Mouse (Mus musculus): ENCODE measurements at regions not wholly inside any gene's neighbourhood (a gene's known extent, or its start where the extent isn't known, plus 50 kb on each side); places are given as distances from the start of the nearest gene placed in this dataset.

GRCm38 (mm10) chr15:27328441-27328840, 138.0 kb upstream of the Ank start:
- 84% methylated on average over 2 of the region's 2 CpGs for WGBS
- no peak for DNase-seq (ENCODE audit: low spot score)
- H3K4me2 ChIP-seq (ENCODE audit: low read depth, low read length) = no peak overlapping the region

GRCm38 (mm10) chr15:27340070-27340469, 126.4 kb upstream of the Ank start:
- DNase-seq (ENCODE audit: low spot score) (no peak), ATAC-seq (replicated peaks; ENCODE audit: insufficient number of reproducible peaks, low FRiP score, low TSS enrichment, low read depth) (no peak)
- Histone ChIP-seq H3K27me3 (ENCODE audit: control insufficient read depth, insufficient read depth, low read length) (no peaks in the 10 kb centered on the region), H3K27ac (replicated peaks; ENCODE audit: low read depth, low read length) (no peak overlapping the region), H3K4me3 (ENCODE audit: low read depth, low read length) (no peak overlapping the region), H3K9ac (replicated peaks; ENCODE audit: low read length) (no peak overlapping the region), H3K9me3 (replicated peaks; ENCODE audit: control insufficient read depth, low read length) (no peaks in the 10 kb centered on the region), H3K4me2 (ENCODE audit: low read depth, low read length) (no peak overlapping the region), H3K4me1 (ENCODE audit: control insufficient read depth, insufficient read depth, low read length) (no peaks in the 10 kb centered on the region), H3K36me3 (replicated peaks; ENCODE audit: control insufficient read depth, insufficient read depth, low read depth, low read length) (no peaks in the 10 kb centered on the region)
- WGBS = 63% methylated on average over 4 of the region's 4 CpGs

More at GRCm38 (mm10) chr15:27328441-27328840, 138.0 kb upstream of the Ank start:
- no peaks in the 10 kb centered on the region for H3K9me3 ChIP-seq (replicated peaks; ENCODE audit: control insufficient read depth, low read length)
- H3K36me3 ChIP-seq (replicated peaks; ENCODE audit: control insufficient read depth, insufficient read depth, low read depth, low read length) = no peaks in the 10 kb centered on the region
- no peak overlapping the region for H3K27ac ChIP-seq (replicated peaks; ENCODE audit: low read depth, low read length)
- no peaks in the 10 kb centered on the region for H3K4me1 ChIP-seq (ENCODE audit: control insufficient read depth, insufficient read depth, low read length)
- ATAC-seq (replicated peaks; ENCODE audit: insufficient number of reproducible peaks, low FRiP score, low TSS enrichment, low read depth) = no peak
- no peak overlapping the region for H3K9ac ChIP-seq (replicated peaks; ENCODE audit: low read length)
- no peaks in the 10 kb centered on the region for H3K27me3 ChIP-seq (ENCODE audit: control insufficient read depth, insufficient read depth, low read length)
- H3K4me3 ChIP-seq (ENCODE audit: low read depth, low read length) = no peak overlapping the region

- H3K4me1 ChIP-seq (ENCODE audit: control insufficient read depth, insufficient read depth, low read length) = no peaks in the 10 kb centered on the region
- H3K9ac ChIP-seq (replicated peaks; ENCODE audit: low read length) = no peak overlapping the region
- no peak for ATAC-seq (replicated peaks; ENCODE audit: insufficient number of reproducible peaks, low FRiP score, low TSS enrichment, low read depth)
These were observed 124.9 kb upstream of the Ank start for GRCm38 (mm10) chr15:27341518-27341976.

DNA sequence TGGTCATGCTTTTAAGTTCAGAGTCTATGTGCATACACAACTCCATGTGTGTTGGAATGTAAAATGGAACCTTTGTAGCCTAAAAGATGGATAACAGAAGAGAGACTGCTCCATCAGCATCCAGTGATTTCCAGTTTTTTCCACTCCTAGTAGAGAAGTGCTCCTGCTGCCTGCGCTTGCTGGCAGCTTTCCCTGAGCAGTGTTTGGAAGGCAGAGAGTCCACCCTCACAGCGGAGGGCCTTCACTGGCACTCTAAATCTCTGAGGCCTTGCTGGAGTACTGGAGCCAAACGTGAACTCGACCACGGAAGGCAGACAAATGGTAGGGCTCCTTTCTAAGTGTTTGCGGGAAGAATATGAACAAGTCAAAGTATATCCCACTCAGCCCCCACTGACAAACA, 108.0 kb upstream of the Ank start:
- H3K27me3 ChIP-seq (ENCODE audit: control insufficient read depth, insufficient read depth, low read length) = no peaks in the 10 kb centered on the region
- ATAC-seq (replicated peaks; ENCODE audit: insufficient number of reproducible peaks, low FRiP score, low TSS enrichment, low read depth) = no peak
- H3K4me2 ChIP-seq (ENCODE audit: low read depth, low read length) = no peak overlapping the region
- no peak overlapping the region for H3K4me3 ChIP-seq (ENCODE audit: low read depth, low read length)
- H3K27ac ChIP-seq (replicated peaks; ENCODE audit: low read depth, low read length) = no peak overlapping the region
- H3K9ac ChIP-seq (replicated peaks; ENCODE audit: low read length) = no peak overlapping the region
- no peaks in the 10 kb centered on the region for H3K9me3 ChIP-seq (replicated peaks; ENCODE audit: control insufficient read depth, low read length)
- 87% methylated on average over 6 of the region's 6 CpGs for WGBS
- no peaks in the 10 kb centered on the region for H3K36me3 ChIP-seq (replicated peaks; ENCODE audit: control insufficient read depth, insufficient read depth, low read depth, low read length)
- DNase-seq (ENCODE audit: low spot score) = no peak
- H3K4me1 ChIP-seq (ENCODE audit: control insufficient read depth, insufficient read depth, low read length) = no peaks in the 10 kb centered on the region

More at GRCm38 (mm10) chr15:27341518-27341976, 124.9 kb upstream of the Ank start:
- H3K9me3 ChIP-seq (replicated peaks; ENCODE audit: control insufficient read depth, low read length) = no peaks in the 10 kb centered on the region
- H3K27me3 ChIP-seq (ENCODE audit: control insufficient read depth, insufficient read depth, low read length) = no peaks in the 10 kb centered on the region
- 72% methylated on average over 5 of the region's 5 CpGs for WGBS
- H3K4me3 ChIP-seq (ENCODE audit: low read depth, low read length) = no peak overlapping the region
- DNase-seq (ENCODE audit: low spot score) = no peak
- no peak overlapping the region for H3K4me2 ChIP-seq (ENCODE audit: low read depth, low read length)
- no peak overlapping the region for H3K27ac ChIP-seq (replicated peaks; ENCODE audit: low read depth, low read length)
- H3K36me3 ChIP-seq (replicated peaks; ENCODE audit: control insufficient read depth, insufficient read depth, low read depth, low read length) = no peaks in the 10 kb centered on the region

DNA sequence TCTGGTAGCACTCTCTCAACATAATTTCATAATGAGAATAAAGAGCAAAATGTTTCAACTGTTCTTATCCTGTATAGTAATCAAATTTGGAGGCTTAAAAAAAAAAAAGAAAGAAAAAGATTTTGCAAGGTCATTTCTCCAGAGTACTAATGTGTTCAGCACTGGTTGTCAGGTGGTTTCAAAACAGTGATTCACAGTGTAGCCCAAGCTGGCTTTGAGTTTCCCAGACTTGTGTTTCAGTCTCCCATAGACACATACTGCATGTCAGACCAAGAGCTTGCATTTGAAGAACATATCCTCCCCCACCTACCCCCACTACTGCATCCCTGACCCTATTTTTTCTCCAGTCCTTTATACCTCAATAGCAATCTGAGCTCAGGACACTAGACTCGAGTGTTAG, 107.2 kb upstream of the Ank start:
- Histone ChIP-seq H3K9me3 (replicated peaks; ENCODE audit: control insufficient read depth, low read length) (no peaks in the 10 kb centered on the region), H3K27ac (replicated peaks; ENCODE audit: low read depth, low read length) (no peak overlapping the region), H3K36me3 (replicated peaks; ENCODE audit: control insufficient read depth, insufficient read depth, low read depth, low read length) (no peaks in the 10 kb centered on the region), H3K4me2 (ENCODE audit: low read depth, low read length) (no peak overlapping the region), H3K4me1 (ENCODE audit: control insufficient read depth, insufficient read depth, low read length) (no peaks in the 10 kb centered on the region), H3K4me3 (ENCODE audit: low read depth, low read length) (no peak overlapping the region), H3K27me3 (ENCODE audit: control insufficient read depth, insufficient read depth, low read length) (no peaks in the 10 kb centered on the region), H3K9ac (replicated peaks; ENCODE audit: low read length) (no peak overlapping the region)
- ATAC-seq (replicated peaks; ENCODE audit: insufficient number of reproducible peaks, low FRiP score, low TSS enrichment, low read depth) (no peak), DNase-seq (ENCODE audit: low spot score) (no peak)
- 78% methylated on average over 1 of the region's 1 CpGs for whole genome bisulfite sequencing

DNA sequence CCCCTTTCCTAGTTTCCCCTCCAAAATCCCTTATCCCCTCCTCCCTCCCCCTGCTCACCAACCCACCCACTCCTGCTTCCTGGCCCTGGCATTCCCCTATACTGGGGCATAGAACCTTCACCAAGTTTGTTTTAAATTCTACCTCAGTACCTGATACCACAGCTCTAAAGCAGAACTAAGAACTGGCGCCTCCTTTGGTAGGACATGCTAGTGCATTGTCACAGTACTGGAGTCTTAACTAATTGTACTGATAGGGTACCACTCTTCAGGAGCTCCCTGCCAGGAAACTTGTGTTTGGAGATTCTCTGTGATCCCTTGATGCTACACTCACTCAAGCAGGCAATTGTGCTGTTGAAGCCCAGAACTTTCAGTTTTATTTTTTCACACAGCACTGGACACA, 92.0 kb upstream of the Ank start:
- Histone ChIP-seq H3K9ac (replicated peaks; ENCODE audit: low read length) (no peak overlapping the region), H3K27ac (replicated peaks; ENCODE audit: low read depth, low read length) (no peak overlapping the region), H3K36me3 (replicated peaks; ENCODE audit: control insufficient read depth, insufficient read depth, low read depth, low read length) (no peaks in the 10 kb centered on the region), H3K4me1 (ENCODE audit: control insufficient read depth, insufficient read depth, low read length) (no peaks in the 10 kb centered on the region), H3K27me3 (ENCODE audit: control insufficient read depth, insufficient read depth, low read length) (no peaks in the 10 kb centered on the region), H3K4me2 (ENCODE audit: low read depth, low read length) (no peak overlapping the region), H3K9me3 (replicated peaks; ENCODE audit: control insufficient read depth, low read length) (no peaks in the 10 kb centered on the region), H3K4me3 (ENCODE audit: low read depth, low read length) (no peak overlapping the region)
- 63% methylated on average over 1 of the region's 1 CpGs for WGBS
- DNase-seq (ENCODE audit: low spot score) (no peak), ATAC-seq (replicated peaks; ENCODE audit: insufficient number of reproducible peaks, low FRiP score, low TSS enrichment, low read depth) (no peak)

DNA sequence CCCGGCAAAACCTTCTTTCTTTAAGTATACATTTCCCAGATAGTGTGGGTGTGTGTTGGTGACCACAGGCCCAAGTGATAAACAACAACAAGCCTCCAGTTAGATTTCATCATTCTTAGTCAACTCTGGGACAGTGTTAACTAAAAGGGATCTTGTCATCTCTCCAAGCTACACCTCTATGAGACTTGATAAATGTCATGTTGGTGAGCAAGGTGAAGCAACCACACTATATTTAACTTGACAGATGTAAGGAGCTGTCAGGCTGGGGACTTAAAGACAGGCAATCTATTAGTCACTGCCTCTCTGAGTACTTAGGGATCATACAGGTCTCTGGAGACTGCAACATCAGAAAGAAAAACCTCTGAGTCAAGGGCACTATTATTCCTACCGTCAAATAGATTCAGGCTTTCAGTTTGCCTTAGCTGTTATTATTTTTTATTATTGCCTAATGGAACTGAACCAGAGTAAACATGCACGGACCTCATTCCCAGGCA, 87.8 kb upstream of the Ank start:
- Histone ChIP-seq H3K27me3 (ENCODE audit: control insufficient read depth, insufficient read depth, low read length) (no peaks in the 10 kb centered on the region), H3K27ac (replicated peaks; ENCODE audit: low read depth, low read length) (no peak overlapping the region), H3K4me2 (ENCODE audit: low read depth, low read length) (no peak overlapping the region), H3K4me1 (ENCODE audit: control insufficient read depth, insufficient read depth, low read length) (no peaks in the 10 kb centered on the region), H3K4me3 (ENCODE audit: low read depth, low read length) (no peak overlapping the region), H3K36me3 (replicated peaks; ENCODE audit: control insufficient read depth, insufficient read depth, low read depth, low read length) (no peaks in the 10 kb centered on the region), H3K9ac (replicated peaks; ENCODE audit: low read length) (no peak overlapping the region), H3K9me3 (replicated peaks; ENCODE audit: control insufficient read depth, low read length) (no peaks in the 10 kb centered on the region)
- ATAC-seq (replicated peaks; ENCODE audit: insufficient number of reproducible peaks, low FRiP score, low TSS enrichment, low read depth) (no peak), DNase-seq (ENCODE audit: low spot score) (no peak)
- WGBS = 75% methylated on average over 3 of the region's 3 CpGs

DNA sequence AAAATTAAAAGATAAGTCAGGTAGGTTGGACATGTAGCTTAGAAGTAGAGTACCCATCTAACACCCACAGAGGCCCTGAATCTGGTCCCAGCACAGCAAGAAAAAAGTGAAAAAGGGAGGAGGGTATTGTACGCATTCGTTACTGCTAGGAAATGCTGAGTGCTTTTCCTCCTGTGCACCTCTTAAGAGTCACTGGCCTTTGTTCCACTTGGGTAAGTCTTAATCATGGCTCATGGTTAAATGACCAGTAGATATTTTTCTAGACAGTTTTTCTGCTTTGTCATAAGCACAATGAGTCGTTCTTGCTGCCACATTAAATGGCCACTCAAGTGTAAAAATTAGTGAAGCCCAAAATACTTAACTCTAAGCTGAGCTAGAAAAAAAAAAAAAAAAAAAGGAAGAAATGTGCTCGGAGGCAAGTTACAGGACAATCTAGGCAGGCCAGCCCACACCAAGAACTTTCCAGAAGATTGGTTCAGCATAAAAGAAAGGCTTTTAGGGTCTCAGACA, 86.0 kb upstream of the Ank start:
- no peaks in the 10 kb centered on the region for H3K9me3 ChIP-seq (replicated peaks; ENCODE audit: control insufficient read depth, low read length)
- ATAC-seq (replicated peaks; ENCODE audit: insufficient number of reproducible peaks, low FRiP score, low TSS enrichment, low read depth) (no peak), DNase-seq (ENCODE audit: low spot score) (no peak)
- H3K36me3 ChIP-seq (replicated peaks; ENCODE audit: control insufficient read depth, insufficient read depth, low read depth, low read length) = no peaks in the 10 kb centered on the region
- H3K9ac ChIP-seq (replicated peaks; ENCODE audit: low read length) = no peak overlapping the region
- no peak overlapping the region for H3K4me3 ChIP-seq (ENCODE audit: low read depth, low read length)
- H3K4me2 ChIP-seq (ENCODE audit: low read depth, low read length) = no peak overlapping the region
- WGBS = 69% methylated on average over 4 of the region's 4 CpGs
- H3K4me1 ChIP-seq (ENCODE audit: control insufficient read depth, insufficient read depth, low read length) = no peaks in the 10 kb centered on the region
- H3K27ac ChIP-seq (replicated peaks; ENCODE audit: low read depth, low read length) = no peak overlapping the region
- no peaks in the 10 kb centered on the region for H3K27me3 ChIP-seq (ENCODE audit: control insufficient read depth, insufficient read depth, low read length)

Measured in embryonic facial prominence, embryonic 11.5 days (tissue).